Mouse (Mus musculus): ENCODE measurements around the gene Rnf212b. TPM values are rescaled to one million over a fixed set of nuclear protein-coding genes. Genes with fewer than 3 reads are reported as not detected.

Rnf212b gene
- polyA plus RNA-seq, 1 experiment from 2014 or later: not detected

GRCm38 (mm10) chr14:54780084-54780483, 33.9 kb upstream of the Rnf212b start:
- ATAC-seq: no peak
- Histone ChIP-seq H3K36me3 (ENCODE audit: control insufficient read depth, insufficient read depth, low read length) (no peaks in the 10 kb centered on the region), H3K9me3 (ENCODE audit: control insufficient read depth, low read length) (no peaks in the 10 kb centered on the region), H3K4me2 (ENCODE audit: low read length) (peak overlapping the region; percentile 89), H3K9ac (ENCODE audit: low read depth, low read length) (0 out of 2 replicates have a peak overlapping the region, but pooled peaks have one; percentile 7), H3K4me3 (ENCODE audit: low read length) (peak overlapping the region; percentile 63), H3K27ac (ENCODE audit: low read depth, low read length) (no peak overlapping the region), H3K27me3 (replicated peaks; ENCODE audit: control insufficient read depth, insufficient read depth, low read length) (no peaks in the 10 kb centered on the region), H3K4me1 (ENCODE audit: control insufficient read depth, insufficient read depth, low read depth, low read length) (peaks cover 3% of the 10 kb centered on the region; the same call in 1 of the 2 replicates)
- WGBS: 86% methylated on average over 9 of the region's 9 CpGs

- no peaks in the 10 kb centered on the region for H3K27me3 ChIP-seq (replicated peaks; ENCODE audit: control insufficient read depth, insufficient read depth, low read length)
- 2% methylated on average over 35 of the region's 35 CpGs for WGBS
- H3K9me3 ChIP-seq (ENCODE audit: control insufficient read depth, low read length): no peaks in the 10 kb centered on the region
- H3K9ac ChIP-seq (ENCODE audit: low read depth, low read length): peak overlapping the region; percentile 70
- peaks cover 3% of the 10 kb centered on the region; the same call in 1 of the 2 replicates for H3K4me1 ChIP-seq (ENCODE audit: control insufficient read depth, insufficient read depth, low read depth, low read length)
- peak overlapping the region; percentile 89 for H3K4me2 ChIP-seq (ENCODE audit: low read length)
- H3K36me3 ChIP-seq (ENCODE audit: control insufficient read depth, insufficient read depth, low read length): no peaks in the 10 kb centered on the region
- H3K27ac ChIP-seq (ENCODE audit: low read depth, low read length): peak overlapping the region; percentile 73
- H3K4me3 ChIP-seq (ENCODE audit: low read length): peak overlapping the region; percentile 63
- peak; percentile 87 for ATAC-seq
Observed at GRCm38 (mm10) chr14:54780836-54781609, 32.9 kb upstream of the Rnf212b start.

- Histone ChIP-seq H3K27ac (ENCODE audit: low read depth, low read length) (peak within 1 kb of the TSS; percentile 73), H3K4me1 (ENCODE audit: control insufficient read depth, insufficient read depth, low read depth, low read length) (peaks cover 3% of the 10 kb centered on the region; the same call in 1 of the 2 replicates), H3K9ac (ENCODE audit: low read depth, low read length) (peak within 1 kb of the TSS; percentile 70), H3K9me3 (ENCODE audit: control insufficient read depth, low read length) (no peaks in the 10 kb centered on the region), H3K27me3 (replicated peaks; ENCODE audit: control insufficient read depth, insufficient read depth, low read length) (no peaks in the 10 kb centered on the region), H3K4me3 (ENCODE audit: low read length) (peak within 1 kb of the TSS; percentile 63), H3K4me2 (ENCODE audit: low read length) (peak within 1 kb of the TSS; percentile 89), H3K36me3 (ENCODE audit: control insufficient read depth, insufficient read depth, low read length) (no peaks in the 10 kb centered on the region)
- ATAC-seq: peak; percentile 89
- WGBS: 2% methylated on average over 37 of the region's 37 CpGs
Observed at GRCm38 (mm10) chr14:54781610-54782365, 32.2 kb upstream of the Rnf212b start, which contains the start of gene Slc7a8. Slc7a8 (minus strand) TSS chr14:54781946.

GRCm38 (mm10) chr14:54782971-54783370, 31.0 kb upstream of the Rnf212b start:
- Histone ChIP-seq H3K4me2 (ENCODE audit: low read length) (no peak overlapping the region), H3K9ac (ENCODE audit: low read depth, low read length) (no peak overlapping the region), H3K27me3 (replicated peaks; ENCODE audit: control insufficient read depth, insufficient read depth, low read length) (no peaks in the 10 kb centered on the region), H3K4me3 (ENCODE audit: low read length) (no peak overlapping the region), H3K36me3 (ENCODE audit: control insufficient read depth, insufficient read depth, low read length) (no peaks in the 10 kb centered on the region), H3K27ac (ENCODE audit: low read depth, low read length) (no peak overlapping the region), H3K4me1 (ENCODE audit: control insufficient read depth, insufficient read depth, low read depth, low read length) (peaks cover 3% of the 10 kb centered on the region; the same call in 1 of the 2 replicates), H3K9me3 (ENCODE audit: control insufficient read depth, low read length) (no peaks in the 10 kb centered on the region)
- ATAC-seq: no peak
- 93% methylated on average over 6 of the region's 6 CpGs for WGBS

GRCm38 (mm10) chr14:54785898-54786297, 28.0 kb upstream of the Rnf212b start:
- no peak overlapping the region for H3K4me3 ChIP-seq (ENCODE audit: low read length)
- no peaks in the 10 kb centered on the region for H3K9me3 ChIP-seq (ENCODE audit: control insufficient read depth, low read length)
- H3K36me3 ChIP-seq (ENCODE audit: control insufficient read depth, insufficient read depth, low read length): no peaks in the 10 kb centered on the region
- H3K4me1 ChIP-seq (ENCODE audit: control insufficient read depth, insufficient read depth, low read depth, low read length): no peaks in the 10 kb centered on the region
- ATAC-seq: no peak
- WGBS: 54% methylated on average over 4 of the region's 4 CpGs
- H3K4me2 ChIP-seq (ENCODE audit: low read length): no peak overlapping the region
- H3K9ac ChIP-seq (ENCODE audit: low read depth, low read length): no peak overlapping the region
- H3K27ac ChIP-seq (ENCODE audit: low read depth, low read length): no peak overlapping the region
- no peaks in the 10 kb centered on the region for H3K27me3 ChIP-seq (replicated peaks; ENCODE audit: control insufficient read depth, insufficient read depth, low read length)

- H3K27me3 ChIP-seq (replicated peaks; ENCODE audit: control insufficient read depth, insufficient read depth, low read length): no peaks in the 10 kb centered on the region
- no peak overlapping the region for H3K4me2 ChIP-seq (ENCODE audit: low read length)
- no peak overlapping the region for H3K9ac ChIP-seq (ENCODE audit: low read depth, low read length)
- H3K4me1 ChIP-seq (ENCODE audit: control insufficient read depth, insufficient read depth, low read depth, low read length): no peaks in the 10 kb centered on the region
- no peak overlapping the region for H3K27ac ChIP-seq (ENCODE audit: low read depth, low read length)
- H3K9me3 ChIP-seq (ENCODE audit: control insufficient read depth, low read length): no peaks in the 10 kb centered on the region
- WGBS: 52% methylated on average over 10 of the region's 10 CpGs
- no peaks in the 10 kb centered on the region for H3K36me3 ChIP-seq (ENCODE audit: control insufficient read depth, insufficient read depth, low read length)
- no peak for ATAC-seq
- H3K4me3 ChIP-seq (ENCODE audit: low read length): no peak overlapping the region
Observed at GRCm38 (mm10) chr14:54786489-54786888, 27.5 kb upstream of the Rnf212b start.

GRCm38 (mm10) chr14:54787226-54787625, 26.7 kb upstream of the Rnf212b start:
- Histone ChIP-seq H3K36me3 (ENCODE audit: control insufficient read depth, insufficient read depth, low read length) (no peaks in the 10 kb centered on the region), H3K27me3 (replicated peaks; ENCODE audit: control insufficient read depth, insufficient read depth, low read length) (no peaks in the 10 kb centered on the region), H3K4me3 (ENCODE audit: low read length) (no peak overlapping the region), H3K4me2 (ENCODE audit: low read length) (no peak overlapping the region), H3K9me3 (ENCODE audit: control insufficient read depth, low read length) (no peaks in the 10 kb centered on the region), H3K4me1 (ENCODE audit: control insufficient read depth, insufficient read depth, low read depth, low read length) (no peaks in the 10 kb centered on the region), H3K27ac (ENCODE audit: low read depth, low read length) (no peak overlapping the region), H3K9ac (ENCODE audit: low read depth, low read length) (no peak overlapping the region)
- WGBS: 53% methylated on average over 4 of the region's 4 CpGs
- ATAC-seq: no peak

- no peak for ATAC-seq
- no peaks in the 10 kb centered on the region for H3K27me3 ChIP-seq (replicated peaks; ENCODE audit: control insufficient read depth, insufficient read depth, low read length)
- no peaks in the 10 kb centered on the region for H3K9me3 ChIP-seq (ENCODE audit: control insufficient read depth, low read length)
- no peak overlapping the region for H3K27ac ChIP-seq (ENCODE audit: low read depth, low read length)
- H3K36me3 ChIP-seq (ENCODE audit: control insufficient read depth, insufficient read depth, low read length): no peaks in the 10 kb centered on the region
- H3K4me2 ChIP-seq (ENCODE audit: low read length): no peak overlapping the region
- no peak overlapping the region for H3K9ac ChIP-seq (ENCODE audit: low read depth, low read length)
- no peak overlapping the region for H3K4me3 ChIP-seq (ENCODE audit: low read length)
- H3K4me1 ChIP-seq (ENCODE audit: control insufficient read depth, insufficient read depth, low read depth, low read length): no peaks in the 10 kb centered on the region
- WGBS: 88% methylated on average over 5 of the region's 5 CpGs
Observed at GRCm38 (mm10) chr14:54788231-54788630, 25.7 kb upstream of the Rnf212b start.

GRCm38 (mm10) chr14:54792166-54792565, 21.8 kb upstream of the Rnf212b start:
- Histone ChIP-seq H3K27me3 (replicated peaks; ENCODE audit: control insufficient read depth, insufficient read depth, low read length) (no peaks in the 10 kb centered on the region), H3K9ac (ENCODE audit: low read depth, low read length) (no peak overlapping the region), H3K9me3 (ENCODE audit: control insufficient read depth, low read length) (no peaks in the 10 kb centered on the region), H3K36me3 (ENCODE audit: control insufficient read depth, insufficient read depth, low read length) (no peaks in the 10 kb centered on the region), H3K4me3 (ENCODE audit: low read length) (no peak overlapping the region), H3K4me2 (ENCODE audit: low read length) (no peak overlapping the region), H3K4me1 (ENCODE audit: control insufficient read depth, insufficient read depth, low read depth, low read length) (no peaks in the 10 kb centered on the region), H3K27ac (ENCODE audit: low read depth, low read length) (no peak overlapping the region)
- ATAC-seq: no peak
- WGBS: 79% methylated on average over 6 of the region's 6 CpGs
